Mouse (Mus musculus): ENCODE results near the gene Hmga1. TPM values are rescaled to one million over a fixed set of nuclear protein-coding genes. Genes with fewer than 3 reads are reported as not detected.
A peak's percentile ranks its signal among the peaks of the same experiment; 100 is the strongest.

The Hmga1 gene
- polyA plus RNA-seq, 1 experiment: 10.2 TPM

- peaks cover 11% of the 10 kb centered on the region; the same call in 1 of the 2 replicates for H3K4me1 ChIP-seq (ENCODE audit: control insufficient read depth, insufficient read depth, insufficient read length, low read length)
- no peak overlapping the region for H3K27ac ChIP-seq (replicated peaks; ENCODE audit: low read depth, low read length)
- H3K4me3 ChIP-seq (ENCODE audit: insufficient read depth, low read depth, low read length): no peak overlapping the region
Measured at GRCm38 (mm10) chr17:27547253-27547868, 8.9 kb upstream of the Hmga1 start.

DNA sequence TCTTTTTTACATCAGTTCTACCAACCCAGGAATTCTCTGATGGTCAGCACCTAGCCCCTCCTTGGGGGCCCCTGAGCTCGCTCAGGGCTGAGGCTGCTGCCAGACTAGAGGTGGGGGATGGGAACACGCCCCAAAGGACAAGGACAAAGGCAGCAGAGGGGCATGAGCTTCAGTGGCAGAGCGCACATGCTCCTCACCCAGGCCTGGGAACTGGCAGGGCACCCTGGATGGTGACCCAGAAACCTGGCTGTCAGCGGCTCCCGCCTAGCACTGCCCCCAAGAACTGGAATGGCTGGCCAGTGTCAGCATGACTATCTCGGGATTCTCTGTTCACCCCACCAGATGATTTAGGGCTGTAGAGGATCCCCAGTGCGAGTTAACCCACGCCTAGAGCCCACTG lies 7.1 kb upstream of the Hmga1 start:
- Histone ChIP-seq H3K4me3 (ENCODE audit: insufficient read depth, low read depth, low read length) (no peak overlapping the region), H3K4me1 (ENCODE audit: control insufficient read depth, insufficient read depth, insufficient read length, low read length) (peaks cover 11% of the 10 kb centered on the region), H3K27ac (replicated peaks; ENCODE audit: low read depth, low read length) (no peak overlapping the region)

DNA sequence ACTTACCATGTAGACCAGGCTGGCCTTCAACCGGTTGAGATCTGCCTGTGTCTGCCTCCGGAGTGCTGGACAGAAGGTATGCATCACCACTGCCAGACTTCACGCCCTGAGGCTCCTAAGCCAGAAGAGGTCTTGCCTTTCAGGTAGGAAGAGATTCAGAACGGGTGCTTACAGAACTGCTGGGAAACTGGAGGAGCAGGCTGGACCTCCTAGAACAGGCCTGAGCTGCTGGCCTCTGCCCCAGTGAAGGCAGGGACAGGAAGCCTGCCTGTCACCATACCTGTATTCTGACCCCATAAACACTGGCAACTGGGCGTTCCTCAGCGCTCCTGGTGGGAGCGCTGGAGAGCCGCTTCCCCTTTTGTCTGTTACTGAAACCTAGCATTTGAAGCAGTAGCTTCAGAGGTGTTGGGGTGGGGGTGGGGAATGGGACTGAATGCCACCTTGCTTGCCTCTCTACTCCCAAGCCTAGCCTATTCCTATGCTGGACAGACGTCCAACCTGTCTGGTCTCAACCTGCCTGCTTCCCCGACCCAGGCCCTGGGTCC lies 4.8 kb upstream of the Hmga1 start:
- Histone ChIP-seq H3K4me1 (ENCODE audit: control insufficient read depth, insufficient read depth, insufficient read length, low read length) (peaks cover 9% of the 10 kb centered on the region), H3K4me3 (ENCODE audit: insufficient read depth, low read depth, low read length) (no peak overlapping the region), H3K27ac (replicated peaks; ENCODE audit: low read depth, low read length) (no peak overlapping the region)

DNA sequence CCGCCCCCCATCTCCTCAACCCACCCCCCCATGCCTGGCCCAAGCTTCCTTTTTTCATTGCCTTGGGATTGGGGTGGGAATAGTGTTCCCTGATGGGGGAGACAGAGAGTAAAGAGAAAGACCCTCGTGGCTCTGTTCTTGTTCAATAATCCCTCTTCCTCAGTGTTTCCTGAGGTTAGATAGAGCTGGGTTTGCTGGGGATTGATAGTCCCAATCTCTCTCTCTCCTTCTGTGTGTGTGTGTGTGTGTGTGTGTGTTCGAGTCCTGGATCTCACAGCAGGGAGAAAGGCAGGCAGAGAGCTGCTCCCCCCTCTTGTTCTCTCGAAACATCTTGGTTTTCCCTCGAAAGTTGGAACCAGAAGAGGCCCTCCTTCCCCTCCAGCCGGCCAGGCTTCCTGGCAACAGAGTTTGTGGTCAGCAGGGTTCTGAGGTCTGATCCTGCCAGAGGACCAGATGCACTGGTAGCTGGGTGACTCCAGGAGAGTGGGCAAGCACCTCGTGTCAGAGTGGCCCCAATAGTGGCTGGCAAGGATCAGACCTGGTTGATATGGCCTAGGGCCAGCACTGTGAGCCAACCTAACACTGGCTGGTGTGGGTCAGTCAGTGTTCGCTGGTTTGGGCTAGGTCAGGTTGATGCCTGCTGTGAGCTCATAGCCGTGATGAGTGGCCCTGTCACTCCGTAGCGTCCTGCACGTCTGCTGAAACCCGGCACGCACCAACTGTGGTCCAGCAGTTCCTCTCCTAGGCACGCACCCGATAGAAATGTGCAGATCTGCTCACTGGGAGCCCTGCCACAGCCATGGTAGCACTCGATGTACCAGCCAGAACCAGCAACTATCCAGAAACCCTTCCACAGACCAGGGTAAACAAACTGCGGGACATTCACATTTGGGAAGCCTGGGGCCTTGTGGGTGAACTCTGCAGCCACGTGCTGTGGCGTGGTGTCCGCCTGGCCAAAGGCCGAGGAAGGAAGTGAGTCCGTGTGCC lies 3.8 kb upstream of the Hmga1 start:
- Histone ChIP-seq H3K4me3 (ENCODE audit: insufficient read depth, low read depth, low read length) (no peak overlapping the region), H3K27ac (replicated peaks; ENCODE audit: low read depth, low read length) (no peak overlapping the region), H3K4me1 (ENCODE audit: control insufficient read depth, insufficient read depth, insufficient read length, low read length) (peaks cover 3% of the 10 kb centered on the region)

GRCm38 (mm10) chr17:27554062-27554960 lies 2.0 kb upstream of the Hmga1 start:
- Histone ChIP-seq H3K4me3 (ENCODE audit: insufficient read depth, low read depth, low read length) (no peak overlapping the region), H3K4me1 (ENCODE audit: control insufficient read depth, insufficient read depth, insufficient read length, low read length) (peaks cover 2% of the 10 kb centered on the region; the same call in 1 of the 2 replicates), H3K27ac (replicated peaks; ENCODE audit: low read depth, low read length) (no peak overlapping the region)

- Histone ChIP-seq H3K4me1 (ENCODE audit: control insufficient read depth, insufficient read depth, insufficient read length, low read length) (peaks cover 2% of the 10 kb centered on the region; the same call in 1 of the 2 replicates), H3K4me3 (ENCODE audit: insufficient read depth, low read depth, low read length) (peak overlapping the region; percentile 81), H3K27ac (replicated peaks; ENCODE audit: low read depth, low read length) (no peak overlapping the region)
Measured at GRCm38 (mm10) chr17:27555075-27555511, 1.2 kb upstream of the Hmga1 start.

DNA sequence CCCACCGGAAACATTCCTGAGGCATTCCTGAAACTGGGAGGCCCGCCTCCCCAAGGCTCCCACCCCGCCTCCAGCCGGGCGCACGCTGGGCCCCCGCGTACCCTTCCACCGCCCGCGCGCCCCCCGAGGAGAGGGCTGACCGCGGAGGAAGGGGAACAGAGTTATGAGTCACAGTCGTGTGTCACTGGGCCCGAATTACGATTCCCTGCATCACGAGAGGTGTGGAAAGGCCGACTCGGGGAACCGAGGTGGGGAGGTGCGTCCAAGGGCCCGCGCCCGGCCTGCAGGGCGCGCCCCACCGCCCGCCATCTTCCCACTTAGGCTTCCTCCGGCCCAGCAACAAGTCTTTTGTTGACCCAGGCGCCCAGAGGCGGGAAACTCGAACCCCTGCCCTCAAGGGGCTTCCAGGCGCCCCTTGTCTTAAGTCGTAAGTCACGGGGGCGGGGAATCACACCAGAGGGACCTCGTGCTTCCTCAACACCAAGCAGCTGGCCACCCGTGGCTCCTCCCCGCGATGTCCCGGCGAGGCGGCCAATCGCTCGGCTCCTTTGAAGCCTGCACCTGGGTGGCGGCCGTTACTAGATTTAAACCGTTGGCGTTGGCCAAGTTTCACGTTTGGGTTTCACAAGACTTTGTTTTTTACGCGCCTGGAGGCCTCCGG lies 655 bp upstream of the Hmga1 start:
- 0 out of 2 replicates have a peak overlapping the region, but pooled peaks have one; percentile 42 for H3K27ac ChIP-seq (replicated peaks; ENCODE audit: low read depth, low read length)
- H3K4me3 ChIP-seq (ENCODE audit: insufficient read depth, low read depth, low read length): peak overlapping the region; percentile 81
- peaks cover 2% of the 10 kb centered on the region; the same call in 1 of the 2 replicates for H3K4me1 ChIP-seq (ENCODE audit: control insufficient read depth, insufficient read depth, insufficient read length, low read length)

DNA sequence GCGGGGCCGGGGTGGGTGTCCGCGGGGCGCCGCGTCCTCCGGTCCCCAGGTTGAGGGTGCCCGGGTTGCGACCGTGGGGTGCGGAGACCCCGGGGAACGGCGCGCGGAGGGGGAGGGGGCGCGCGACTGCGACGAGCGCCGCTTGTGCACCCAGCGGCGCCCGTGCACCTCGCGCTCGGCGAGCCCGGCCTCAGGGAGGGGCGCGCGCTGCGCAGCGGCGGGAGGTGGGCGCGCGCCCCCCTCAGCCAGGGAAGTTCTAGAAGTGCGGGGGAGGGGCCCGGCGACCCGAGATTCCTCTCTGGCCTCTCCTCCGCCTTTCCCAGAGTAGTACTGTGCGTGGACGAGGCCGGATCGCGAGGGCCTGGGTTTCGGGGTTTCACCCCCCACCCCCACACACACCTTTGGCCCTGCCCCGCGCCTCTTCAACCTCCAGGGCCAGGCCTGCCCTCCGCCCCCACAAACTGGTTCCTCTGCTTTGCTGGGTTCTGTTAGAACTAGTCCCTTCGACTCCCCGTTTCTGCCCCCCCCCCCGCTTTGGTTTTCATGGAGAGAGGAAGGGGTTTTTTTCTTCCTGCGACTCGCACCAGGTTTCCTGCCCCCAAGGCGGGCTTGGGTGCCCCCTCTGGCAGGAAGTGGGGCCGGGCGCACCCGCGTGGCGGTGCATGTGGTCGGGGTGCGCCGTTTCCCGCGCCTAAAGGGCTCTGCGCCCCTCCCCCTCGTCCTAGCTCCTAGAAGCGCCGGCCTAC lies 1.1 kb downstream of the Hmga1 start:
- no peak overlapping the region; the same call in 1 of the 2 replicates for H3K27ac ChIP-seq (replicated peaks; ENCODE audit: low read depth, low read length)
- peak overlapping the region; percentile 81 for H3K4me3 ChIP-seq (ENCODE audit: insufficient read depth, low read depth, low read length)
- peaks cover 5% of the 10 kb centered on the region; the same call in 1 of the 2 replicates for H3K4me1 ChIP-seq (ENCODE audit: control insufficient read depth, insufficient read depth, insufficient read length, low read length)

DNA sequence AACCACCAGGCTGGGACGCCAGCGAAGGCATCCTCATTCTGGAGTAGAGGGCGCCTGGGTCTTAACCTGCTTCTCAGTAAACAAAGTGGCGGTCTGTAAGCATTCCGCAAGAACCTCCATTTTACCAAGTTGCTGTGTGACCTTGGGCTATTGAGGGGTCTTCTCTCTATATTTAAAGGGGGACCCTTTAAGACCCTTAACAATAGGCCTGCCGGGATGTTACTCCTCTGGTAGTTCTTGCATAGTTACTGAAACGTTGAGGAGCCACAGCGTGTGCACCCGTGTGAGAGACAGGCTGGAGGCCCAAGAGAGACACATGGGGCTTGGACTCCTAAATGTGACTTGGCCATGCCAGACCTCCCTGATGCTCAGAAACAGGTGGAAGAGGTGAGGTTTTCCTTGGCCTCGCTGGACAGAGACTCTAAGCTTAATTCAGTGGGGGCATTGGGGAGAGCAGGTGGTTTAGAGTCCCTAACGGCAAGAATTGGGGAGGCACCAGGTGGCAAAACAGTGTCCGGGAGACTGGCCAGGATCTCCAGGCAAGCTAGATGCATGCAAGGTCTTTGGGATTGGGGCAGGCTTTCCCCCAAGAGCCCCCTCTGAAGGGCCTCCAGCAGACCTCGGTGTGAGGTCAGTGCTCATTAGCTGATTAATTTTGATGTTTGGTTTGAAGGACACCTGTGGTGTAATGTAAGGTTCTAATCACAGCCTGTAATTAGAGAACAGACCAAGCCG lies 1.8 kb downstream of the Hmga1 start:
- Histone ChIP-seq H3K4me3 (ENCODE audit: insufficient read depth, low read depth, low read length) (peak overlapping the region; percentile 81), H3K27ac (replicated peaks; ENCODE audit: low read depth, low read length) (no peak overlapping the region), H3K4me1 (ENCODE audit: control insufficient read depth, insufficient read depth, insufficient read length, low read length) (peaks cover 5% of the 10 kb centered on the region; the same call in 1 of the 2 replicates)

- Histone ChIP-seq H3K27ac (replicated peaks; ENCODE audit: low read depth, low read length) (no peak overlapping the region), H3K4me3 (ENCODE audit: insufficient read depth, low read depth, low read length) (no peak overlapping the region)
Measured at GRCm38 (mm10) chr17:27558845-27559244, 2.5 kb downstream of the Hmga1 start.

GRCm38 (mm10) chr17:27559596-27559995 lies 3.3 kb downstream of the Hmga1 start:
- no peak overlapping the region for H3K27ac ChIP-seq (replicated peaks; ENCODE audit: low read depth, low read length)
- peaks cover 11% of the 10 kb centered on the region for H3K4me1 ChIP-seq (ENCODE audit: control insufficient read depth, insufficient read depth, insufficient read length, low read length)
- no peak overlapping the region for H3K4me3 ChIP-seq (ENCODE audit: insufficient read depth, low read depth, low read length)

More at GRCm38 (mm10) chr17:27558845-27559244, 2.5 kb downstream of the Hmga1 start:
- peaks cover 5% of the 10 kb centered on the region; the same call in 1 of the 2 replicates for H3K4me1 ChIP-seq (ENCODE audit: control insufficient read depth, insufficient read depth, insufficient read length, low read length)

DNA sequence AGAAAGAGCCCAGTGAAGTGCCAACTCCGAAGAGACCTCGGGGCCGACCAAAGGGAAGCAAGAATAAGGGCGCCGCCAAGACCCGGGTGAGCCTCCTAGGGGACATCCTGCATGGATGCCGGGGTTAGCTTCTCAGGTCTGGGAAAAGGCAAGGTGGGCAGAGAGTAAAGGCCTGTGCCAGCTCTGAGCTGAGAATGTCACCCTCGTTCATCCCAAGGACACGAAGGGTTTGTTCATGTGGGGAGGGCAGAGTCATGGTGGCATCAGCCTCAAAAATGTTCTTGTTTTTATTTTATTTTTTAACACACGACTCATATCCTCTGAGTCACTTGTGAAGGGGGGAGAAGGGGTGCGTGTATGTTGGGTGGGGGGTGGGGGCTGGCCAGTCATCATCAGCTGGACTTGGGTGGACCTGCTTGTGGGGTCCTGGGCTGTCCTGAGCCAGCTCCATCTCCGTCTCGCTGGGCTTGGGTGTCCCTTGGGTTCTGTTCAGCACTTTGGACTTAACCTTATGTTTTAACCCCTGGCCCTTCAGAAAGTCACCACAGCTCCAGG lies 4.7 kb downstream of the Hmga1 start:
- Histone ChIP-seq H3K27ac (replicated peaks; ENCODE audit: low read depth, low read length) (no peak overlapping the region), H3K4me1 (ENCODE audit: control insufficient read depth, insufficient read depth, insufficient read length, low read length) (peaks cover 13% of the 10 kb centered on the region), H3K4me3 (ENCODE audit: insufficient read depth, low read depth, low read length) (no peak overlapping the region)
